Mouse (Mus musculus): ENCODE data around the gene Gm10638. TPM values are rescaled to one million over a fixed set of nuclear protein-coding genes. Genes with fewer than 3 reads are reported as not detected.
A peak's percentile ranks its signal among the peaks of the same experiment; 100 is the strongest.

Gm10638 gene
- total and polyA plus RNA-seq, 3 experiments = 0.23 to 0.52 TPM; not detected in 1

DNA sequence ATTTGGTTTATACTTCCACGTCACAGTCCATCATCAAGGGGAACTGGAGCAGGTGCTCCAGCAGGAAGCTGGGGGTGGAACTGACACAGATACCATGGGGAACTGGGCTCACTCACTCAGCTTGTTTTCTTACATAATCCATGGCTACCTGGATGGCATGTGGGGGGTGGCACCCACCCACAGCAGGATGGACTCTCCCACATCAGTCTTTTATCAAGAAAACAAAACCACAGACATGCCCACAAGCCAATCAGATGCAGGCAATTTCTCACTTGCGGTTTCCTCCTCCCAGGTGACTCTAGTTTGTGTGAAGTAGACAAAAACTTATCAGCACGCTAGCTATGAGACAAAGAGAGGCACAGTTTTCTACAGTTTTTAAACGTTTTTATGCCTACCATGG, 37.6 kb upstream of the Gm10638 start:
- no peaks in the 10 kb centered on the region for H3K79me2 ChIP-seq (ENCODE audit: control insufficient read depth, insufficient read depth, low read length, poor library complexity)
- DNase-seq (ENCODE audit: low read depth, low spot score) = peak; percentile 90
- H3K4me3 ChIP-seq (ENCODE audit: control insufficient read depth in 1 of 2, insufficient read depth in 1 of 2, low read depth in 2 of 2, low read length in 2 of 2) = peak overlapping the region in 1 of 2 experiments; percentile 12; a peak in 1 of 4 replicates
- no peaks in the 10 kb centered on the region for H3K27me3 ChIP-seq (ENCODE audit: control insufficient read depth in 1 of 2, insufficient read depth in 2 of 2, low read length in 2 of 2)
- H3K9ac ChIP-seq (ENCODE audit: control insufficient read depth, low read depth, low read length, poor library complexity, severe bottlenecking) = no peak overlapping the region
- H3K27ac ChIP-seq (ENCODE audit: control insufficient read depth, low read depth, low read length) = peak overlapping the region; percentile 78
- H3K4me1 ChIP-seq (ENCODE audit: control insufficient read depth in 1 of 2, insufficient read depth in 2 of 2, low read length in 2 of 2) = peaks cover 15 to 26% of the 10 kb centered on the region in 2 experiments
- H3K9me3 ChIP-seq (replicated peaks; ENCODE audit: insufficient read depth, low read length) = no peaks in the 10 kb centered on the region
- H3K36me3 ChIP-seq (ENCODE audit: control insufficient read depth in 1 of 2, insufficient read depth in 2 of 2, low read length in 2 of 2) = peaks cover 1 to 23% of the 10 kb centered on the region in 2 experiments; a peak in 2 of 4 replicates
- TF ChIP-seq TAL1 (IDR thresholded peaks at IDR 0.05; ENCODE audit: low read length) = no peak; the same call in 1 of the 2 replicates
- TF ChIP-seq SMC3 (IDR thresholded peaks at IDR 0.05; ENCODE audit: low read depth, low read length) = no peak
- TF ChIP-seq SIN3A (IDR thresholded peaks at IDR 0.05; ENCODE audit: low read length) = peak; percentile 89
- peak; percentile 90 for TF ChIP-seq RCOR1 (IDR thresholded peaks at IDR 0.05; ENCODE audit: low read depth, low read length)
- TF ChIP-seq ETS1 (IDR thresholded peaks at IDR 0.05; ENCODE audit: low read depth, low read length) = peak; percentile 94
- 0 out of 2 replicates have a peak, but pooled peaks have one; percentile 57 for TF ChIP-seq MAZ (IDR thresholded peaks at IDR 0.05; ENCODE audit: low read depth, low read length)
- peak; percentile 33; the same call in 1 of the 2 replicates for TF ChIP-seq KAT2A (conservative IDR thresholded peaks at IDR 0.05; ENCODE audit: low read depth, low read length)
- TF ChIP-seq UBTF (IDR thresholded peaks at IDR 0.05; ENCODE audit: borderline replicate concordance, insufficient read depth, low read depth, low read length) = no peak
- TF ChIP-seq MYB (IDR thresholded peaks at IDR 0.05; ENCODE audit: low read depth, low read length) = peak; percentile 84
- TF ChIP-seq POLR2A (IDR thresholded peaks at IDR 0.05; ENCODE audit: control insufficient read depth in 1 of 2, insufficient read depth in 1 of 2, low read depth in 1 of 2, low read length in 2 of 2, poor library complexity in 1 of 2) = no peak
- peak; percentile 42 for TF ChIP-seq USF1 (IDR thresholded peaks at IDR 0.05; ENCODE audit: low read depth, low read length)
- 0 out of 2 replicates have a peak, but pooled peaks have one; percentile 58 for TF ChIP-seq JUND (IDR thresholded peaks at IDR 0.05; ENCODE audit: low read depth, low read length)
- no peak for TF ChIP-seq POLR2AphosphoS2 (IDR thresholded peaks at IDR 0.05; ENCODE audit: low read length)
- TF ChIP-seq MEF2A (IDR thresholded peaks at IDR 0.05; ENCODE audit: extremely low read depth, insufficient replicate concordance, low read depth, low read length, poor library complexity, severe bottlenecking) = 0 out of 2 replicates have a peak, but pooled peaks have one; percentile 39
- peak; percentile 76 for TF ChIP-seq MXI1 (IDR thresholded peaks at IDR 0.05; ENCODE audit: low read depth, low read length)
- TF ChIP-seq ZKSCAN1 (IDR thresholded peaks at IDR 0.05; ENCODE audit: low read depth, low read length) = 0 out of 2 replicates have a peak, but pooled peaks have one; percentile 18
- TF ChIP-seq GABPA (IDR thresholded peaks at IDR 0.05; ENCODE audit: low read depth, low read length) = no peak
- peak; percentile 69 for TF ChIP-seq MAX (IDR thresholded peaks at IDR 0.05; ENCODE audit: low read length)
- no peak for TF ChIP-seq TBP (IDR thresholded peaks at IDR 0.05; ENCODE audit: low read depth, low read length)
- TF ChIP-seq NELFE (IDR thresholded peaks at IDR 0.05; ENCODE audit: low read depth, low read length) = no peak
- 0 out of 2 replicates have a peak, but pooled peaks have one; percentile 8 for TF ChIP-seq ELF1 (IDR thresholded peaks at IDR 0.05; ENCODE audit: low read depth, low read length)
- peak; percentile 76 for TF ChIP-seq GATA1 (IDR thresholded peaks at IDR 0.05; ENCODE audit: low read depth, low read length)
- peak; percentile 56 for TF ChIP-seq BHLHE40 (IDR thresholded peaks at IDR 0.05; ENCODE audit: borderline replicate concordance, low read depth, low read length)
- no peak for TF ChIP-seq ZMIZ1 (IDR thresholded peaks at IDR 0.05; ENCODE audit: low read depth, low read length)
- TF ChIP-seq ZNF384 (IDR thresholded peaks at IDR 0.05; ENCODE audit: low read depth, low read length) = peak; percentile 61; the same call in 1 of the 2 replicates
- TF ChIP-seq TCF12 (IDR thresholded peaks at IDR 0.05; ENCODE audit: low read depth, low read length) = peak; percentile 82
- TF ChIP-seq POLR2AphosphoS5 (IDR thresholded peaks at IDR 0.05; ENCODE audit: borderline replicate concordance, low read depth, low read length) = no peak
- no peak for TF ChIP-seq USF2 (IDR thresholded peaks at IDR 0.05; ENCODE audit: borderline replicate concordance in 1 of 2, insufficient read depth in 1 of 2, low read depth in 1 of 2, low read length in 2 of 2)
- TF ChIP-seq EP300 (IDR thresholded peaks at IDR 0.05; ENCODE audit: low read depth in 1 of 2, low read length in 2 of 2) = peak; percentile 77 to 87
- no peak for TF ChIP-seq NRF1 (IDR thresholded peaks at IDR 0.05; ENCODE audit: insufficient read depth, low read depth, low read length, poor library complexity, severe bottlenecking)
- TF ChIP-seq CTCF (IDR thresholded peaks at IDR 0.05 in 2 of 3, conservative IDR thresholded peaks at IDR 0.05 in 1 of 3; ENCODE audit: control insufficient read depth in 1 of 3, insufficient read depth in 1 of 3, low read depth in 2 of 3, low read length in 3 of 3, poor library complexity in 1 of 3, severe bottlenecking in 1 of 3) = no peak
- TF ChIP-seq E2F4 (IDR thresholded peaks at IDR 0.05; ENCODE audit: borderline replicate concordance, low read depth, low read length) = no peak
- peak; percentile 89 for TF ChIP-seq CHD1 (IDR thresholded peaks at IDR 0.05; ENCODE audit: low read depth, low read length)
- TF ChIP-seq MYC (IDR thresholded peaks at IDR 0.05; ENCODE audit: low read depth, low read length) = peak; percentile 81
- no peak; the same call in 1 of the 2 replicates for TF ChIP-seq HCFC1 (IDR thresholded peaks at IDR 0.05; ENCODE audit: low read depth, low read length)
- TF ChIP-seq RAD21 (IDR thresholded peaks at IDR 0.05; ENCODE audit: low read depth, low read length) = no peak
- no peak for TF ChIP-seq ZC3H11A (IDR thresholded peaks at IDR 0.05; ENCODE audit: low read depth, low read length)
